16 mouse cellular contexts compared by ENCODE assay signal in genomic region chr13:37816736-37817135, GRCm38 (mm10).
"Had no signal": no experiment of that assay in that cellular context is flagged by ENCODE, and none has a peak within 500 bp of the region (broad histone marks: within the 10 kb centered on the region; RNA-seq: fewer than 3 reads in every experiment).

No protein-coding gene starts in this region.

- H3K4me2 ChIP-seq: lung, embryonic 15.5 days; midbrain, embryonic 11.5 days; midbrain, embryonic 13.5 days; midbrain, embryonic 15.5 days; neural tube, embryonic 12.5 days; stomach, embryonic 15.5 days had no signal

- H3K9me3 ChIP-seq: lung, embryonic 15.5 days; megakaryocyte, embryonic 14.5 days; midbrain, embryonic 13.5 days; midbrain, embryonic 15.5 days; neural tube, embryonic 12.5 days; stomach, embryonic 15.5 days had no signal

- H3K4me3 ChIP-seq: lung, embryonic 15.5 days; megakaryocyte, embryonic 14.5 days; midbrain, embryonic 13.5 days; midbrain, embryonic 15.5 days; neural tube, embryonic 12.5 days; stomach, embryonic 15.5 days had no signal

- H3K36me3 ChIP-seq: lung, embryonic 15.5 days; midbrain, embryonic 13.5 days; midbrain, embryonic 15.5 days; neural tube, embryonic 12.5 days; stomach, embryonic 15.5 days had no signal

- H3K4me1 ChIP-seq: midbrain, embryonic 13.5 days; midbrain, embryonic 15.5 days; neural tube, embryonic 12.5 days had no signal

- H3K9ac ChIP-seq: liver, postnatal 0 days; lung, embryonic 15.5 days; midbrain, embryonic 13.5 days; midbrain, embryonic 15.5 days; neural tube, embryonic 12.5 days; stomach, embryonic 15.5 days had no signal

- H3K27me3 ChIP-seq: lung, embryonic 15.5 days; megakaryocyte, embryonic 14.5 days; midbrain, embryonic 13.5 days; midbrain, embryonic 15.5 days; neural tube, embryonic 12.5 days; stomach, embryonic 15.5 days had no signal

- H3K27ac ChIP-seq: lung, embryonic 15.5 days; macrophage; midbrain, embryonic 13.5 days; midbrain, embryonic 15.5 days; neural tube, embryonic 12.5 days; stomach, embryonic 15.5 days; stomach, postnatal 0 days had no signal

- DNase-seq: liver, postnatal 0 days; lung, adult 2 months; lung, postnatal 14 days; lung, postnatal 36 days; right cerebral cortex, postnatal 14 days; thymus, postnatal 14 days; thymus, postnatal 36 days had no signal
